Mouse (Mus musculus) embryo, embryonic 11.5 days (tissue): ENCODE measurements at regions not wholly inside any gene's neighbourhood (a gene's known extent, or its start where the extent isn't known, plus 50 kb on each side); places are given as distances from the start of the nearest gene placed in this dataset.

Experiments used
- DNase-seq: peaks from one replicate; pipeline ENCODE4 v3.0.0-alpha.2; 2012; ENCODE audit warnings: low read depth, low spot score

GRCm38 (mm10) chr17:83964454-83965211 is 116.9 kb upstream of the Haao start:
- DNase-seq: no peak

GRCm38 (mm10) chr17:83963561-83963960 is 115.8 kb upstream of the Haao start:
- no peak for DNase-seq

- DNase-seq: no peak
Measured at GRCm38 (mm10) chr17:83962841-83963240, 115.1 kb upstream of the Haao start.

- DNase-seq: no peak
Measured at GRCm38 (mm10) chr17:83962126-83962525, 114.4 kb upstream of the Haao start.

GRCm38 (mm10) chr17:83960821-83961220 is 113.1 kb upstream of the Haao start:
- DNase-seq: no peak

GRCm38 (mm10) chr17:83960158-83960557 is 112.4 kb upstream of the Haao start:
- no peak for DNase-seq

GRCm38 (mm10) chr17:83959159-83959848 is 111.5 kb upstream of the Haao start:
- no peak for DNase-seq

- DNase-seq: no peak
Measured at GRCm38 (mm10) chr17:83958706-83959105, 110.9 kb upstream of the Haao start.

- DNase-seq: no peak
Measured at GRCm38 (mm10) chr17:83957661-83958540, 110.1 kb upstream of the Haao start.

- DNase-seq: no peak
Measured at GRCm38 (mm10) chr17:83956821-83957565, 109.2 kb upstream of the Haao start.

- no peak for DNase-seq
Measured at GRCm38 (mm10) chr17:83955978-83956377, 108.2 kb upstream of the Haao start.

GRCm38 (mm10) chr17:83955058-83955697 is 107.4 kb upstream of the Haao start:
- no peak for DNase-seq

- peak; percentile 59 for DNase-seq
Measured at GRCm38 (mm10) chr17:83954291-83955057, 106.7 kb upstream of the Haao start.

GRCm38 (mm10) chr17:83953656-83954055 is 105.9 kb upstream of the Haao start:
- no peak for DNase-seq

- DNase-seq: no peak
Measured at GRCm38 (mm10) chr17:83946718-83947117, 99.0 kb upstream of the Haao start.

- DNase-seq: no peak
Measured at GRCm38 (mm10) chr17:83939344-83939743, 91.6 kb upstream of the Haao start.

GRCm38 (mm10) chr17:83938671-83939244 is 91.0 kb upstream of the Haao start:
- DNase-seq: no peak

- no peak for DNase-seq
Measured at GRCm38 (mm10) chr17:83937576-83937975, 89.8 kb upstream of the Haao start.

GRCm38 (mm10) chr17:83936677-83937076 is 88.9 kb upstream of the Haao start:
- no peak for DNase-seq

GRCm38 (mm10) chr17:83935969-83936368 is 88.2 kb upstream of the Haao start:
- no peak for DNase-seq
